Mouse (Mus musculus) brain, adult 2 months (tissue): ENCODE data around the gene Igsf9.
A peak's percentile ranks its signal among the peaks of the same experiment; 100 is the strongest.

Source experiments
- DNase-seq: peaks from one replicate; pipeline ENCODE4 v3.0.0; 2011; ENCODE audit warnings: low read depth, low spot score

Gene Igsf9

GRCm38 (mm10) chr1:172468301-172468877, 13.2 kb upstream of the Igsf9 start:
- DNase-seq, result no peak

DNA sequence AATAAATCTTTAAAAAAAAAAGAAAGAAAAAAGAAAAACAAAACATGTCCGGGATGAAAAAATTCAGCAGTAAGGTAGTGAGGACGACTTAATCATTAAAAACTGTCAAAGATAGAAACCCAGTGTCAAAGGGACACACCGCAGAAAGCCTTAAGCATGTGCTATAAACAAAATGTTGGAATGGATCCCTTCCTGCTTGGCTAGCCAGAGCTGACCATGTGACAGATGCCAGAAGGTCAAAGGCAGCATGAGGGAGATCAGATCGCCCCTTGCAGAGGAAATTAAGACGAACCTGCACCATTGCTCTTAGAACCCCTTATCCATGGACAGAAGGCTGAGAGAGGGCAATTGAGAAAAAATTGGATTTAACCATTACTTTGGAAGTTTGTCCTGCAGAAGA, 12.2 kb upstream of the Igsf9 start:
- DNase-seq, result no peak

GRCm38 (mm10) chr1:172469810-172470448, 11.7 kb upstream of the Igsf9 start:
- DNase-seq, result no peak

GRCm38 (mm10) chr1:172472909-172473308, 8.7 kb upstream of the Igsf9 start:
- DNase-seq, result no peak

- DNase-seq, result no peak
These were observed 7.4 kb upstream of the Igsf9 start for GRCm38 (mm10) chr1:172474196-172474595.

DNA sequence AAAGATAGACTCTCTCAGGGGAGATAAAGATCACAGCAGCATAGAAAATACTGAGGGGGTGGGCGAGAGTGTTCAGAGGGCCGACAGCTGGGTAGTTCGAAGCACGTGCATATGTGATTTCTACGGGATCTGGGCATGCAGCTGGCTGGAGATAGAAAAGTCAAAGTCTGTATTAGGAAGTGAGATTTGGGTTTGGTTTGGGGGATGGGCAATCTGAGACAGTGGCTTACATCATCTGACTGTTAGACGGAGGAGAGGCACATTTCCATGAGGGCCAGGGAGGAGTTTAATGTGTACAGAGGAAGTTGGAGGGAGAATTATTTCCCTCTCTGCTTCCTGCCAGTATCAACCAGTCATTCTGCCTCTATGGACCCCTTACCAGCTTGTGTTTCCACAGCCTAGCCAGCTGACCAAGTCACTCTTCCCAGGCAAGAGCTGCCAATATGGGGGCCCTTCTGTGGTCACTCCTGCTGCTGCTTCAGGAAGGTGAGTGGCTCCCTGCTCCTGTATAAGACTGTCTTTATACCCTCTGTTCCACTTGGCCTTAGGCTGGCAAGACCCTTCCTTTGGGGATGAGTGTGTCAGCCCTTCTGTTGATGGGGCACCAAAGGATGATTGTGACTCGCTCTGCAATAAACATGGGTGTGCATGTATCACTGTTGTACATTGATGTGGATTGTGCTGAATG, 6.4 kb upstream of the Igsf9 start, which contains the start of gene Slamf9:
TSS of gene Slamf9 (plus strand) at position 305 of the 688 bp plus-strand sequence.
- peak; percentile 45 for DNase-seq

DNA sequence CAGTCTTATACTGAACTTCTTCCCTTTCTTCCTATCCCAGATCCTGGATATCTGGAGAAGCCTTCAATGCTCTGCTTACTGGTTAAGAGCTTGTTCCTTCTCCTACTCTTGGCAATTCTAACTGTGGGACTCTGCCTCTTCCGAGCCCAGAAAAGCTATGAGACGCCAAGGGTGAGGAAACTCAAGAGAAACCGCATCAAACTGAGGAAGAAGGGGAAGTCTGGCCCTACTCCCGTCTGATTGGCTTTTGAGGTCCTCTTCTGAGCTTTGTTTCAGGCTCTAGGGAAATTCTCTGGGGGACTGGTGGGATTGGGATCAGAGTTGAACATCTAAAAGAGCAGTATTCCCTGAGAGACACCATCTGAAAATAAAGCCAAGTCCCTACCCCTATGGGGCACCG, 3.6 kb upstream of the Igsf9 start:
- DNase-seq, result no peak

- no peak for DNase-seq
These were observed 1.2 kb upstream of the Igsf9 start for GRCm38 (mm10) chr1:172480376-172480775.

GRCm38 (mm10) chr1:172481111-172481510, 477 bp upstream of the Igsf9 start:
- DNase-seq, result no peak

DNA sequence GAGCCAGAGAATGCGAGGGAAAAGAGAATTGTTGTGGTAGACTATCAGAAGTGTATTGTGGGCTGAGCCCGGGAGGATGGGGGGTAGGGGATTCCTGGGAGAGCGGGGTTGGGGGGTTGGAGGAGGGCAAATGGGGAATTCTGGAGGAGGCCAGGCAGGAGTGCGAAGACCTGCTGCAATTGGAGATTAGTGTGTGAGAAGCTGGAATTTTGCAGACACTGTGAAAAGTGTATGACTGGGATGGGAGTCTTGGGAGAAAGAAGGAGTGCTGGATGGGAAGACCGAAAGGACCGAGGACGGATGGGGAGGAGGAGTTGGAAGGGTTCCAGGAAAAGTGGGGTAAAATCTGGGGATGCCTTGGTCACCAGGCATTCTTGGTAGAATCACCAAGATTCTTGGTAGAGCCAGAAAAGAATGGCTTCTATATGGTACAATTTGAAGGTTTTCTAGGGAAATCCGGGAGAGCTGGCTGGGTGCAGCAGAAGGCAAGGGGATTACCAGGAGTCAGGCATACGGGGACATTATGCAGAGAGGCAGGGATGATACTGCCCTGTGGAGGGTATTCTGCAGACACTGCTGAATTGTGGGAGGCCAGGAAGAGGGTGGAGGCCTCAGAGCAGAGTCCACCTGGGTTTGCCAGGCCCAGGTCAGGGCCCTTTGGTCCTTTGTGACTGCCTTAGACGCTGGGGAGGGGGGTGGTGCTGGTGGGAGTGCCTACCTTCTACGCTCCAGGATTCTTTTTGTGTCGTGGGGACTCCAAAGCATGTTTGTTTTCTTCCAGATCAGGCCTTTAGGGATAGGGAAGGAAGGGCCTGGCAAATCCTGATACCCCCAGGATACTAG, 1.2 kb downstream of the Igsf9 start:
- no peak for DNase-seq

DNA sequence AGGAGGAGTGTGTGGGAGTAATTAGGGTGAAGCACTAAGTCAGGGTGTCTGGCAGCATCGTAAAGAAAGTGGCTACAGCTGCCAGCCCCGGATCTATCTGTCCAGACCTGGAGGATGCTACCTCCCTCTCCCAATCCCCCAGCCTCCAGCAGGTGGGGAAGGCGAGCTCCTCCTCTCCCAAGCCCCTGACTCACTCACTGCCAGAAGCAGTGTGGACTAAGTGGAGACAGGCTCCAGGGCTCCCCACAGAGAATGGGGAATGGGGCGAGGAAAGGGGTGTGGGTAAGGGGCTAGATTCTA, 1.7 kb downstream of the Igsf9 start:
- DNase-seq, result no peak

- no peak for DNase-seq
These were observed 2.6 kb downstream of the Igsf9 start for GRCm38 (mm10) chr1:172484236-172484635.

DNA sequence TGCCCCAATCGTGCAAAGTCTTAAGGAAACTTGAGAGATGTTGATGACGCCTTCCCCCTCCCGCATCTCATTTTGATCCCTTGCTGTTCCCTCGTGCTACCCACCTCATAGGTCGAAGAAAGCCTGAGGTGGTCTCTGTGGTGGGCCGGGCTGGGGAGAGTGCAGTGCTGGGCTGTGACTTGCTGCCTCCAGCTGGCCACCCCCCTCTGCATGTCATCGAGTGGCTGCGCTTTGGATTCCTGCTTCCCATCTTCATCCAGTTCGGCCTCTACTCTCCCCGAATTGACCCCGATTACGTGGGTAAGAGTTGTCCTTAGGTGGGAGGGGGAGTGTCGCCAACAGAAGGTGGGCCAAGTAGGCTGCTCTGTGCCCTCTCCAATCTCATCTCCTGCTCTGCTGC, 3.1 kb downstream of the Igsf9 start:
- no peak for DNase-seq

GRCm38 (mm10) chr1:172485821-172486220, 4.2 kb downstream of the Igsf9 start:
- DNase-seq, result no peak

DNA sequence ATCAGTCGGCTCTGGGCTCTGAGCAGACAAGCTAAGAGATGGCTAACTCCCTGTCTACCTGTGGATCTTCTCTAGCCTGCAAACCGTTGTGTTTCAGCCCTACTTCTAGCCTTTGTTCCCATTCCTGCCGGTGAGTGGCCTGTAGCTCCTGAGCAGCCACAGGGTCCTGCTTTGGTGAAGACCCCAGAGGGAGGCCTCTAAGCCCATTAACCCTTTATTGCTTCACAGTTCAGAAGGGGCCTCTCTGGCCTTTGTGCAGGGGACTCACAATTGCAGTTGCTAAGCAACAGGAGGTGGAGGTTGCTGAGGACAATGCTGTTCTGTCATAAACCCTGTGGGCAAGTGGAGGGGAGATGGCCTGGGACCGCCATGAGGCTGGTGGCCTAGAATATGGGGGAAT, 4.6 kb downstream of the Igsf9 start:
- DNase-seq, result no peak

GRCm38 (mm10) chr1:172486651-172487050, 5.1 kb downstream of the Igsf9 start:
- no peak for DNase-seq

GRCm38 (mm10) chr1:172487859-172488258, 6.3 kb downstream of the Igsf9 start:
- peak; percentile 45 for DNase-seq

DNA sequence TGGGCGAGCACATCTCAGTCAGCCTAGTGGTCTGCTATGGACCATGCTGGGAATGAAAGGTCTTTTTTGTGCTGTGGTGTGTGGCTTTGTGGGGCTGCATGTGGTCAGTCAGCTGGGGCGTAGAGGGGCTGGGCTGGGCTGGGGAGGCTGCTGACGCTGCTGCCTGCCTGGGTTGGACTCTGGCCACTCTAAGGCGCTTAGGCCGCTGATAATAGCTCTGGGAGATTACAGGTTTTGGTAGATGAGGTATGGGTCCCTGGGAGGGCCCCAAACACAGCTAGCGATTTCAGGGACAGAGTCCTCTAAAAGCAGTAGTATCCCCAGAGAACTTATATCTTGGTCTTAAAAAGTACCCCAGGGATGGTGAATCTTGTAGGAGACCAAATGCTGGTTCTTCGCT, 7.2 kb downstream of the Igsf9 start:
- DNase-seq, result no peak

DNA sequence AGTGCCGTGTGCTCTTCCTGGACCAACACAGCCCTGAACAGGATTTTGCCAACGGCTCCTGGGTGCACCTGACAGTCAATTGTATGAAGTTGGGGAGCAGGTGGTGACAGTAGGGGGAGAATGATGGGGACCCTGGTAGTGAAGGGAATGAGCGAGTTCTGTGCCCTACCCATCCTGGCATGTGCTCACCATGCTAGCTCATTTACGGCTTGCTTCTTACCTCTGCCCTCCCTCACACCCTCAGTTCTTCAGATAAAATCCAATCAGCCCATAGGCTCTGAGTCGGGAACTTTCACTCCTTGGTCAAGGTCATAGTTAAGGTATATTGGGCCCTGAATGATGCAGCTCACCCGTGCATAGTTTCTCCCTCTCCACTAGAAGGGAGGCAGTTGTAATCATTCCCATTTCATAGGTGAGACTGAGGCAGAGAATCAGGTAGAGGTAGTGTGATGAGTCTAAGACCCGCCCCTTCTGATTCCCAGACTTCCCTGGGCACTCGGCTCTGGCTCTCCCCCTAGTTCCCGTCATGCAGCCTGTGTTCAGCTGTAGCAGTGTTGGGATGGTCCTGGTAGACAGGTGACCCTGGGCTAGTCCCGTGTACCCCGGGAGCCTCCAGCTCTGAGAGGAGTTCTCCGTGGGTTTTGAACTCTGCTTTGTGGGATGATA, 8.1 kb downstream of the Igsf9 start:
- DNase-seq, result no peak

GRCm38 (mm10) chr1:172490261-172490661, 8.7 kb downstream of the Igsf9 start:
- peak; percentile 79 for DNase-seq

DNA sequence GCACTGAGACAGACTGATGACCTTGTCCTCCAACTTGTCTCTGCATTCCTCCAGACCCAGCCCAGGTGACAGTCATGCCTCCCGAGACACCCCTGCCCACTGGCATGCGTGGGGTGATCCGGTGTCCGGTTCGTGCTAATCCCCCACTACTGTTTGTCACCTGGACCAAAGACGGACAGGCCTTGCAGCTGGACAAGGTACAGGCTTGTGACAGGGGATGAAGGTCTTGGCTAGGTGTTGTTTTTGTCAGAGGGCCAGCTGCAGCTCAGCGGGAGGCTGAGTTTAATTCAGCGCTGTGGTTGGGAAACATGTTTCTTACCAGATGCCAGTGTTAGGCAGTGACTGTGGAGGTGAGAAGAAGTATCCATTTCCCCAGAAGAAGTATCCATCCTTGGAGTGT, 10.5 kb downstream of the Igsf9 start:
- no peak for DNase-seq

DNA sequence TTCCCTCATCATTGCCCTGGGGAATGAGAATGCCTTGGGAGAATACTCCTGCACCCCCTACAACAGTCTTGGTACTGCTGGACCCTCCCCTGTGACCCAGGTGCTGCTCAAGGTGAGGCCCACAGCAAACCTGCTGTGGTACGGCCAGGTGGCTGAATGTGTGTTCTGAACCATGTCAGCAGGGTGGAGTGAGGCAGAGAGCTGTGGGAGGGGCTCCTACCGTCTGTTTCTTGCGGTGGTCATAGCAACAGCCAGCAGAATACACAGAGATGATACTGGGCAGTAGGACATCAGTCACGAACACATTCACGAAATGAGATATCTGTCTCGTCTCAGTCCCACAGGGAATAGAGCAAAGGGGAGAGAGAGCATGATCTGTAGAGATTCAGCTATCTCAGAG, 11.9 kb downstream of the Igsf9 start:
- no peak for DNase-seq
